Mouse (Mus musculus) brain, embryonic 14.5 days (tissue): ENCODE results near the gene Lrrc8c.

Experiments
- CTCF ChIP-seq: fragments of 200-500 bp; IDR thresholded peaks from 2 replicates; pipeline ENCODE4 v1.5.1; 2012; ENCODE audit warnings: inconsistent platforms, mild to moderate bottlenecking, moderate library complexity, borderline replicate concordance; ENCODE audit not compliant: insufficient read depth, insufficient read length; ENCODE audit errors: extremely low read depth
- POLR2A ChIP-seq: fragments of 200-500 bp; IDR thresholded peaks from 2 replicates; pipeline ENCODE4 v1.6.1; 2012; ENCODE audit warnings: mild to moderate bottlenecking, inconsistent platforms, borderline replicate concordance; ENCODE audit not compliant: poor library complexity, insufficient read depth, insufficient read length, severe bottlenecking; ENCODE audit errors: extremely low read depth

DNA sequence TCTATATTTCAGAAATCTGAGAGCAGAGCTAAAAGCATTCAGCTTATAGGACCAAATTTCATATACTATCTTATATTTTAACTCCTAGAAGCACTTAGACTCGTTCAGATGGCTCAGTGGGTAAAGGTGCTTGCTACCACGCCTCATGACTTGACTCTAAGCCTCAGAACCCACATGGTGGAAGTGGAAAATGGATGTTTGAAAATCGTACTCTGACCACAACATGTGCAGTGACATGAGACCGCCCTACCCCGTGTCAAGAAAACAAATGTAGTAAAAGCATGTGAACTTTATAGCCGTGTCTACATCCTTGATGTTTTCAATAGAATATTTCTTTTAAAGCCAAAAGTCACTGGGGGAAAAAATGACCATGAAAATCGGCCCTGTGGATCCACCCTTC is 21.9 kb downstream of the Lrrc8c start:
- no peak for TF ChIP-seq CTCF
- TF ChIP-seq POLR2A: no peak
